Mouse (Mus musculus) myocyte (in vitro differentiated cells): ENCODE data around the gene Tlr12. TPM values are rescaled to one million over a fixed set of nuclear protein-coding genes. Genes with fewer than 3 reads are reported as not detected.
"Not testable (repeated sequence)": the region's sequence is repeated elsewhere in the genome, so short reads cannot be mapped to it uniquely, and the experiment has no call there.

Source experiments
- H3K27me3 ChIP-seq: one replicate; pipeline ENCODE4 v1.6.1; 2011; ENCODE audit not compliant: control insufficient read depth, insufficient read depth, insufficient read length
- H3K36me3 ChIP-seq: one replicate; pipeline ENCODE4 v1.6.1; 2011; ENCODE audit not compliant: control insufficient read depth, insufficient read depth
- H3K4me2 ChIP-seq: one replicate; pipeline ENCODE4 v1.6.1; 2011; ENCODE audit warnings: low read depth, control low read depth
- H3K4me3 ChIP-seq: one replicate; pipeline ENCODE4 v1.5.1; 2011; ENCODE audit warnings: mild to moderate bottlenecking, control low read depth, moderate library complexity
- H3K79me2 ChIP-seq: one replicate; pipeline ENCODE4 v1.6.1; 2011; ENCODE audit not compliant: control insufficient read depth, insufficient read depth
- H3ac ChIP-seq: one replicate; pipeline ENCODE4 v1.6.1; 2011; ENCODE audit not compliant: control insufficient read depth, insufficient read length
- CEBPB ChIP-seq: IDR thresholded peaks from 2 replicates; pipeline ENCODE4 v1.6.1; 2011; ENCODE audit warnings: mild to moderate bottlenecking, moderate library complexity; ENCODE audit not compliant: poor library complexity, insufficient read depth, severe bottlenecking
- E2F4 ChIP-seq: IDR thresholded peaks from one replicate; pipeline ENCODE4 v1.6.1; 2011; ENCODE audit warnings: mild to moderate bottlenecking, control low read depth, moderate library complexity; ENCODE audit not compliant: insufficient read depth
- MAX ChIP-seq: IDR thresholded peaks from one replicate; pipeline ENCODE4 v1.6.1; 2011; ENCODE audit warnings: low read depth, mild to moderate bottlenecking, control low read depth
- MYOD1 ChIP-seq, 3 experiments: IDR thresholded peaks; one replicate each; pipeline ENCODE4 v1.6.1; 2011; ENCODE audit warnings: control low read depth in 2 of 3, low read depth in 2 of 3, mild to moderate bottlenecking in 2 of 3, moderate library complexity in 1 of 3; ENCODE audit not compliant: insufficient read length in 2 of 3, control insufficient read depth in 1 of 3
- MYOG ChIP-seq, 3 experiments: IDR thresholded peaks; one replicate each; pipeline ENCODE4 v1.6.1; 2011; ENCODE audit warnings: control low read depth in 2 of 3, low read depth in 2 of 3, mild to moderate bottlenecking in 2 of 3; ENCODE audit not compliant: insufficient read length in 2 of 3, control insufficient read depth in 1 of 3, insufficient read depth in 1 of 3
- POLR2A ChIP-seq: IDR thresholded peaks from one replicate; pipeline ENCODE4 v1.6.1; 2011; ENCODE audit warnings: low read depth, mild to moderate bottlenecking, control low read depth, moderate library complexity; ENCODE audit not compliant: insufficient read length
- POLR2AphosphoS2 ChIP-seq: IDR thresholded peaks from one replicate; pipeline ENCODE4 v1.6.1; 2011; ENCODE audit warnings: low read depth, control low read depth; ENCODE audit not compliant: insufficient read length
- REST ChIP-seq: IDR thresholded peaks from one replicate; pipeline ENCODE4 v1.6.1; 2011; ENCODE audit warnings: mild to moderate bottlenecking, control low read depth, moderate library complexity; ENCODE audit not compliant: insufficient read depth, insufficient read length
- SRF ChIP-seq: IDR thresholded peaks from one replicate; pipeline ENCODE4 v1.6.1; 2011; ENCODE audit warnings: low read depth; ENCODE audit not compliant: control insufficient read depth, insufficient read length
- TCF12 ChIP-seq: IDR thresholded peaks from one replicate; pipeline ENCODE4 v1.6.1; 2011; ENCODE audit warnings: mild to moderate bottlenecking, control low read depth; ENCODE audit not compliant: poor library complexity, insufficient read depth, severe bottlenecking
- TCF3 ChIP-seq: IDR thresholded peaks from one replicate; pipeline ENCODE4 v1.6.1; 2011; ENCODE audit warnings: low read depth, control low read depth; ENCODE audit not compliant: insufficient read length
- USF1 ChIP-seq: IDR thresholded peaks from one replicate; pipeline ENCODE4 v1.6.1; 2011; ENCODE audit warnings: low read depth, mild to moderate bottlenecking, control low read depth, moderate library complexity
- polyA plus RNA-seq: library from polyadenylated mRNA; unstranded; fragments of >200 nt; fragmentation: generic; extraction: Trizol; gene quantifications from one replicate; pipeline ENCODE4 v1.2.1, GENCODE M21; 2012; ENCODE audit warnings: missing spikeins

The Tlr12 gene
- polyA plus RNA-seq, 1 experiment, result not detected

DNA sequence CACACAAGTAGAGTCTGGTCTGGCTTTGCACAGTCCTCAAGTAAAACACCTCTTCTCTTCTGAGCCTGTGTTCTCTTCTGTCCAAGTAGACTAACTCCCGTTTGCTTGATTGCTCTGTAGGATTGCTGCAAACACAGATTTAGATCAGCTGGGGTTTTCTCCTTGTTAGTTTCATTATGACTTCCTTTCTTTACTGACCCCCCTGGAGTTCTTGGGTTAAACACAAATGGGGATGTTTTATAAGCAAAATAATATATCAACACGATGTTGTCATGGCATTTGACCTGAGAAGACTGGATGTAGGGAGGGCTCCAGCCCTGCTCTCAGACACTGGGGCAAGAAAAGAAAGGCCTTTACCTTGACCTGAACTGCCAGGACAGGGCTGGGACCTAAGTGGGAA, 544 bp upstream of the Tlr12 start:
- Histone ChIP-seq H3K4me2 (no peak overlapping the region), H3K27me3 (no peaks in the 10 kb centered on the region), H3K36me3 (no peaks in the 10 kb centered on the region), H3ac (no peak overlapping the region), H3K4me3 (no peak overlapping the region), H3K79me2 (no peaks in the 10 kb centered on the region)
- TF ChIP-seq USF1 (no peak), TCF12 (no peak), MAX (no peak), SRF (no peak), POLR2A (no peak), REST (no peak), MYOD1 (IDR thresholded peaks at IDR 0.05; ENCODE audit: control insufficient read depth in 1 of 3, insufficient read length in 2 of 3, low read depth in 2 of 3) (no peak), MYOG (IDR thresholded peaks at IDR 0.05; ENCODE audit: control insufficient read depth in 1 of 3, insufficient read depth in 1 of 3, insufficient read length in 2 of 3, low read depth in 2 of 3) (no peak), POLR2AphosphoS2 (no peak), CEBPB (no peak), E2F4 (no peak), TCF3 (no peak)

DNA sequence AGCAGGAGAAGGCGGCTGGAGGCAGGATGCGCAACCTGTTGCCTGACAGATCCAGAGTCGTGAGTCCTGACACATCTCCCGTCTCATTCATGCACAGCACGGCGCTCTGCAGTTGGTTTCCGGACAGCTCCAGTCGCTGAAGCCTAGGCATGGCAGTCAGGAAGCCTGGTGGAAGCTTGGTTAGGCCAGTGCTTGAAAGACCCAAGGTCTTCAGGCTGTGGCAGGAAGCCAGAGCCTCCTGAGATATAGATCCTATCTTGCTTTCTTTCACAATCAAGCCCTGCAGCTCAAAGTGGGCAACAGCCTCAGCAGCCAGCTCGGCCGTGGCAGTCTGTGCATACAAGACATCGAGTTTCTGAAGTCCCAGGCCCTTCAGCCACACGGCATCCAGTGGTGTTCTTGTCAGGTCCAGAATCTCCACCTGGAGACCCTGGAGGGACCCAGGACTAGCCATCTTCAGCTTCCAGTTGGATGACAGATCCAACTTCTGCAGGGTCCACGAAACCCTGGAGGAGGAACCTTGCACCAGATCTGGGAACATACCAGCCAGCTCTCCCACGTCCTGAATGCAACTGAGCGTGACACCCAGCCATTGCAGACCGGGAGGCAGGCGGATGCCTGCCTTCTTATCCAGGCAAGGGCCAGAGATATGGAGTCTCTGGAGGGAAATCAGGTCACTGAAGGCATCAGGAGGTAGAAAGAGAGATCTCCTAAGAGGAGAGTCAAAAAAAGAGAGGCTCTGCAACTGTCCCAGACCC, 877 bp downstream of the Tlr12 start:
- no peaks in the 10 kb centered on the region for H3K36me3 ChIP-seq
- no peak overlapping the region for H3ac ChIP-seq
- H3K4me3 ChIP-seq, result no peak overlapping the region
- no peaks in the 10 kb centered on the region for H3K79me2 ChIP-seq
- no peaks in the 10 kb centered on the region for H3K27me3 ChIP-seq
- TF ChIP-seq POLR2A, result no peak
- no peak for TF ChIP-seq TCF12
- no peak for TF ChIP-seq USF1
- H3K4me2 ChIP-seq, result no peak overlapping the region

DNA sequence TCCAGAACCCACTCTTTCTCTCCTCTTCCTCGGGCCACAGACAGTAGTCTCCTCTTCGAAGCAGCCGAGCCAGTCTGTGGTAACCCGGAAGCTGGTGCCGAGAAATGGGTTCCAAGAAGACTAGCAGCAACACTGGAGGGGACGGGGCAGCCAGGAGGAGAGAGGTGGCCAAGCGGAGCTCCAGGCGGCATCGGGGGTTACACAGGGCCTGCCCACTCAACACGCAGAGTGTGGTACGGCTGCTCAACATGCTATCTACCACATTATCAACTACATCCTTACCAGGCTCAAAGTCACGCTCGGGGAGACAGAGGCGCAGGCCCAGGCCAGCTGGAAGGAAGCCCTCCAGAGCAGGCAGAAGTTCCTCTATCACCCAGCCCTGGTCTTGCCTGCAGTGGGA, 2.7 kb downstream of the Tlr12 start:
- TF ChIP-seq MYOG (IDR thresholded peaks at IDR 0.05; ENCODE audit: control insufficient read depth in 1 of 3, insufficient read depth in 1 of 3, insufficient read length in 2 of 3, low read depth in 2 of 3), result no peak
- TF ChIP-seq POLR2A, result no peak
- TF ChIP-seq REST, result no peak
- no peak for TF ChIP-seq TCF12
- TF ChIP-seq MAX, result no peak
- TF ChIP-seq E2F4, result no peak
- TF ChIP-seq SRF, result no peak
- TF ChIP-seq MYOD1 (IDR thresholded peaks at IDR 0.05; ENCODE audit: control insufficient read depth in 1 of 3, insufficient read length in 2 of 3, low read depth in 2 of 3), result no peak
- no peak for TF ChIP-seq USF1
- TF ChIP-seq TCF3, result no peak
- H3ac ChIP-seq, result no peak overlapping the region

DNA sequence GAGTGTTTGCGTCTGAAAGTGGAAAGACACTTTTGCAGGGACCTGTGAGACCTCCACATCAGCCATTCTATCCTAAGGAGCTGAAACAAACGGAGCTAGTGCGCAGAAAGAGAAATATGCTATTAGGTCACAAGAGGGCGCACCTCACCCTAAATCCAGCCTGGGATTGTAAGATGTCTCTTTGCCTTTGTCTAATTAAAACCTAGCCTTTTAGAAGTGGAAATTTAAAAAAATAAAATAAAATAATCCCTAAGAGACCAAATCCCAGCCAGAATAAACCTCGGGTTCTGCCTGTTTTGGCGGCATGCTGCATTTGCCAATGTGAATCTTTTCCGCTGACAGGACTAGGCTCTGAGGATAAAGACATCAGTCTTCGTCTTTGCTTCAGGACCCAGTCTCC, 5.1 kb downstream of the Tlr12 start:
- no peak for TF ChIP-seq REST
- no peak for TF ChIP-seq USF1
- no peak for TF ChIP-seq POLR2A
- no peak for TF ChIP-seq E2F4
- TF ChIP-seq TCF12, result no peak
- TF ChIP-seq MAX, result no peak
- no peak for TF ChIP-seq CEBPB
- TF ChIP-seq MYOD1 (IDR thresholded peaks at IDR 0.05; ENCODE audit: control insufficient read depth in 1 of 3, insufficient read length in 2 of 3, low read depth in 2 of 3), result no peak
- no peak for TF ChIP-seq TCF3
- TF ChIP-seq POLR2AphosphoS2, result no peak
- TF ChIP-seq MYOG (IDR thresholded peaks at IDR 0.05; ENCODE audit: control insufficient read depth in 1 of 3, insufficient read depth in 1 of 3, insufficient read length in 2 of 3, low read depth in 2 of 3), result no peak
- no peak for TF ChIP-seq SRF
- no peaks in the 10 kb centered on the region for H3K36me3 ChIP-seq
- H3K27me3 ChIP-seq, result no peaks in the 10 kb centered on the region
- H3K79me2 ChIP-seq, result no peaks in the 10 kb centered on the region
- no peak overlapping the region for H3K4me2 ChIP-seq
- no peak overlapping the region for H3ac ChIP-seq
- H3K4me3 ChIP-seq, result no peak overlapping the region

More for the DNA sequence above, 2.7 kb downstream of the Tlr12 start:
- H3K4me3 ChIP-seq, result no peak overlapping the region
- H3K27me3 ChIP-seq, result no peaks in the 10 kb centered on the region
- H3K4me2 ChIP-seq, result no peak overlapping the region
- no peaks in the 10 kb centered on the region for H3K79me2 ChIP-seq
- no peaks in the 10 kb centered on the region for H3K36me3 ChIP-seq

DNA sequence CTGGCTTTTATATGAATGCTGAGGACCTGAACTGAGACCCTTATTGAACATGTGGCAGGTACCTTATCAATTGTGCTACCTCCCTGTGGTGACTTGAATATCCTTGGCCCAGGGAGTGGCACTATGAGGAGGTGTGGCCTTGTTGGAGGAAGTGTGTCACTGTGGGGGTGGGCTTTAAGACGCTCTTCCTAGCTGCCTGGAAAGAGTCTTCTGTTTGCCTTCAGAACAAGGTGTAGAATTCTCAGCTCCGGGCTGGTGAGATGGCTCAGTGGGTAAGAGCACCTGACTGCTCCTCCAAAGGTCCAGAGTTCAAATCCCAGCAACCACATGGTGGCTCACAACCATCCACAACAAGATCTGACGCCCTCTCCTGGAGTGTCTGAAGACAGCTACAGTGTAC, 6.7 kb downstream of the Tlr12 start:
- H3K4me2 ChIP-seq, H3K79me2 ChIP-seq, H3K4me3 ChIP-seq, H3K36me3 ChIP-seq, H3ac ChIP-seq, H3K27me3 ChIP-seq: not testable (repeated sequence)

DNA sequence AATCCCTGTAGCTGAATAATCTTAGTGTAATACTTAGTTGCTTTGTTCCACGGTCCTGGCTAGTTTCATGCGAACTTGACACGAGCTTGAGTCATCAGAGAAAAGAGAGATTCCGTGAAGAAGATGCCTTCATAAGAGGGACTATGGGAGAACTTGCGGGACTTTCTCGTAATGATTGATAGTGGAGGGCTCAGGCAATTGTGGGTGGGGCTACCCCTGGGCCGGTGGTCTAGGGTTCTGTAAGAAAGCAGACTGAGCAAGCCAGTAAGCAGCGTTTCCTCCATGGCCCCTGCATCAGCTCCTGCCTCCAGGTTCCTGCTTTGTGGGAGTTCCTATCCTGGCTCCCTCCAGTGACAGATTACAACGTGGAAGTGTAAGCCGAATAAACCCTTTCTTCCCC, 7.7 kb downstream of the Tlr12 start:
- H3ac ChIP-seq, result no peak overlapping the region
- peak overlapping the region; percentile 56 for H3K4me3 ChIP-seq
- no peaks in the 10 kb centered on the region for H3K27me3 ChIP-seq
- no peaks in the 10 kb centered on the region for H3K36me3 ChIP-seq
- H3K4me2 ChIP-seq, result peak overlapping the region; percentile 97
- TF ChIP-seq POLR2AphosphoS2, result no peak
- no peak for TF ChIP-seq USF1
- H3K79me2 ChIP-seq, result no peaks in the 10 kb centered on the region
